Mouse (Mus musculus) inflammation-experienced regulatory T-cells (primary cell): Measurements from ENCODE around the gene Gm10436. TPM values are rescaled to one million over a fixed set of nuclear protein-coding genes. Genes with fewer than 3 reads are reported as not detected.

Experiments used
- polyA plus RNA-seq, 2 experiments: library from polyadenylated mRNA; unstranded; fragments of 100-300 nt; shearing (Covaris generic); gene quantifications; one replicate each; pipeline ENCODE4 v1.2.1; 2017

The Gm10436 gene
- not detected for polyA plus RNA-seq

GRCm38 (mm10) chr12:88182008-88182407, at the start of gene Gm10436:
Gene Gm10436, minus strand, starts transcription at chr12:88182108.

Other genes with a start within 250 kb of the Gm10436 start
- gene Gm2042, start 228.0 kb downstream of the Gm10436 start, polyA plus RNA-seq: 1 to 10 TPM in 1 of 2 experiments, not detected in 1; 2.1 TPM
- gene Gm2075, start 170.3 kb downstream of the Gm10436 start, polyA plus RNA-seq: not detected
- gene Gm6803, start 163.3 kb downstream of the Gm10436 start, polyA plus RNA-seq: not detected
- not detected for gene Gm2056, start 155.1 kb downstream of the Gm10436 start, polyA plus RNA-seq
- not detected for gene Gm16368, start 98.4 kb downstream of the Gm10436 start, polyA plus RNA-seq
- gene Gm8332, start 68.0 kb upstream of the Gm10436 start, polyA plus RNA-seq: 1 to 10 TPM in 1 of 2 experiments, not detected in 1; 1.2 TPM
- under 1 TPM in 1 of 2 experiments, not detected in 1; 0.27 TPM for gene Gm5662, start 92.4 kb upstream of the Gm10436 start, polyA plus RNA-seq
- under 1 TPM in 1 of 2 experiments, not detected in 1; 0.99 TPM for gene Gm5039, start 141.9 kb upstream of the Gm10436 start, polyA plus RNA-seq
- gene Adck1, start 178.4 kb upstream of the Gm10436 start, polyA plus RNA-seq: 10 to 100 TPM; 18.2 to 28.7 TPM